Comparison of ENCODE assay signal across 11 mouse cellular contexts in the genomic region with DNA sequence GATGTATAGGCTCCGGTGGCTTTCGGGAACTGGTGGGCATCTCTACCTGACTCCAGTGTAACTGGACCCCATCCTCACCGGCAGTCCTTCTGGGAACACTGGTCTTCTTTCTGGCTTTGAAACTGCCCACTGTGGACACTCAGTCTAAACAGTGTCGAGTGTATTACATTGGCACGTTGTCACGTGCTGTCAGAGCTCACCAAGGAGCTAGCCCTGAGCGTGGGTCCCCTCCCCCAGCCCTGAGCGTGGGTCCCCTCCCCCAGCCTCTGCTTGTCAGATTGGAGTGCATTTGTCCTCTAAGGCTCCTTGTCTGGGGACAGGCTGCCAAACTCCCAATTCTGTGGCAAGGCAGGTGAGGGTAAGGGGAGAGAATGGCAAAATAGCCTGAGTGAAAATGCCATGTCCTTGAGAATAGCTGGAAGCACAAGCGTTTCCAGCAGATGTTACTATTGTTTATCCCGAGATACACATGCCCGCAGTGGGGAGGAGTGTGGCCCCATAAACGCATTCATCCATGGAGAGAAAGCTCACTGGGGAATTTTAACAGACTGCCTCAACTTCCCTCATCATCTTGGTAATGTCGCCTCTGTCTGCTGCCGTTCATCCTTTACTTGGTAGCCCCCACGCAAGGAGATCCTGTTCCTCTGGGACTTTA. TPM values are rescaled to one million over a fixed set of nuclear protein-coding genes. Genes with fewer than 3 reads are reported as not detected.
DNase-seq lines count a peak whose midpoint lies in the region; ATAC-seq and TF ChIP-seq lines count a peak whose summit lies in the region.
"Had no signal": no experiment of that assay in that cellular context is flagged by ENCODE, and none has a peak within 500 bp of the region (broad histone marks: within the 10 kb centered on the region; RNA-seq: fewer than 3 reads in every experiment).

No protein-coding gene starts in this region.

- H3K36me3 ChIP-seq in limb, embryonic 12.5 days = peaks cover 4% of the 10 kb centered on the region; the same call in 1 of the 2 replicates
- H3K36me3 ChIP-seq in limb, embryonic 10.5 days = no peaks in the 10 kb centered on the region
- H3K36me3 ChIP-seq in forebrain, embryonic 15.5 days = no peaks in the 10 kb centered on the region
- H3K36me3 ChIP-seq in heart, postnatal 0 days (replicated peaks; ENCODE audit: control insufficient read depth, insufficient read depth, low read length) = no peaks in the 10 kb centered on the region
- H3K36me3 ChIP-seq in midbrain, embryonic 15.5 days (replicated peaks) = no peaks in the 10 kb centered on the region

- DNase-seq in limb, embryonic 10.5 days (ENCODE audit: low spot score) = no peak
- peak; percentile 40 for DNase-seq in heart, postnatal 0 days (ENCODE audit: low spot score)
- DNase-seq in cerebellum, adult 11-12 months = no peak
- DNase-seq: kidney, postnatal 14 days; left cerebral cortex, postnatal 4 days had no signal

- H3K9me3 ChIP-seq in limb, embryonic 12.5 days = no peaks in the 10 kb centered on the region
- H3K9me3 ChIP-seq in limb, embryonic 10.5 days (replicated peaks) = no peaks in the 10 kb centered on the region
- H3K9me3 ChIP-seq in forebrain, embryonic 15.5 days = no peaks in the 10 kb centered on the region
- H3K9me3 ChIP-seq in heart, postnatal 0 days (replicated peaks; ENCODE audit: control insufficient read depth, low read length) = no peaks in the 10 kb centered on the region
- H3K9me3 ChIP-seq in midbrain, embryonic 15.5 days = no peaks in the 10 kb centered on the region

- H3K4me1 ChIP-seq in limb, embryonic 12.5 days (replicated peaks) = peaks cover 18% of the 10 kb centered on the region
- peaks cover 16% of the 10 kb centered on the region for H3K4me1 ChIP-seq in limb, embryonic 10.5 days
- H3K4me1 ChIP-seq in forebrain, embryonic 15.5 days = peaks cover 15% of the 10 kb centered on the region
- H3K4me1 ChIP-seq in heart, postnatal 0 days (ENCODE audit: control insufficient read depth, insufficient read depth) = peaks cover 16% of the 10 kb centered on the region
- peaks cover 12% of the 10 kb centered on the region for H3K4me1 ChIP-seq in midbrain, embryonic 15.5 days

- no peak; the same call in 1 of the 2 replicates for ATAC-seq in limb, embryonic 12.5 days (ENCODE audit: insufficient number of reproducible peaks, insufficient read depth, low FRiP score, low TSS enrichment, low read depth)
- peak; percentile 84 for ATAC-seq in forebrain, embryonic 15.5 days (replicated peaks)
- peak; percentile 88 for ATAC-seq in heart, postnatal 0 days (ENCODE audit: insufficient read depth, low read depth)
- peak; percentile 91 for ATAC-seq in midbrain, embryonic 15.5 days (replicated peaks)
- no peak for ATAC-seq in erythroid progenitor cell, adult 5-6 weeks (replicated peaks; ENCODE audit: low FRiP score, poor library complexity, severe bottlenecking)

- no peak for TF ChIP-seq CTCF in heart, postnatal 0 days (IDR thresholded peaks at IDR 0.05; ENCODE audit: low read depth)

- peak overlapping the region; percentile 37 for H3K4me2 ChIP-seq in limb, embryonic 12.5 days
- H3K4me2 ChIP-seq in forebrain, embryonic 15.5 days (replicated peaks) = peak overlapping the region; percentile 32
- H3K4me2 ChIP-seq in heart, postnatal 0 days (ENCODE audit: low read depth, low read length) = peak overlapping the region; percentile 37
- no peak overlapping the region for H3K4me2 ChIP-seq in midbrain, embryonic 15.5 days

- no peaks in the 10 kb centered on the region for H3K27me3 ChIP-seq in limb, embryonic 12.5 days
- H3K27me3 ChIP-seq in limb, embryonic 10.5 days (ENCODE audit: low read depth, poor library complexity, severe bottlenecking) = no peaks in the 10 kb centered on the region
- no peaks in the 10 kb centered on the region for H3K27me3 ChIP-seq in forebrain, embryonic 15.5 days
- H3K27me3 ChIP-seq in heart, postnatal 0 days (ENCODE audit: control insufficient read depth, insufficient read depth, low read length) = no peaks in the 10 kb centered on the region
- H3K27me3 ChIP-seq in midbrain, embryonic 15.5 days (replicated peaks) = no peaks in the 10 kb centered on the region

- TF ChIP-seq EP300 in heart, postnatal 0 days (IDR thresholded peaks at IDR 0.05; ENCODE audit: low read depth) = no peak

- H3K27ac ChIP-seq in limb, embryonic 12.5 days = no peak overlapping the region
- H3K27ac ChIP-seq in limb, embryonic 10.5 days = no peak overlapping the region
- H3K27ac ChIP-seq in forebrain, embryonic 15.5 days (replicated peaks) = peak overlapping the region; percentile 72
- H3K27ac ChIP-seq in heart, postnatal 0 days (ENCODE audit: low read depth) = peak overlapping the region; percentile 70
- peak overlapping the region; percentile 65 for H3K27ac ChIP-seq in midbrain, embryonic 15.5 days

- no peak overlapping the region for H3K9ac ChIP-seq in limb, embryonic 12.5 days (replicated peaks)
- no peak overlapping the region; the same call in 1 of the 2 replicates for H3K9ac ChIP-seq in forebrain, embryonic 15.5 days (replicated peaks)
- H3K9ac ChIP-seq in heart, postnatal 0 days (replicated peaks; ENCODE audit: low read depth, low read length) = no peak overlapping the region
- H3K9ac ChIP-seq in midbrain, embryonic 15.5 days = no peak overlapping the region

- WGBS in limb, embryonic 12.5 days = 61% methylated on average over 15 of the region's 15 CpGs
- WGBS in limb, embryonic 10.5 days = 69% methylated on average over 15 of the region's 15 CpGs
- 34% methylated on average over 15 of the region's 15 CpGs for WGBS in forebrain, embryonic 15.5 days
- WGBS in heart, postnatal 0 days = 30% methylated on average over 15 of the region's 15 CpGs
- 43% methylated on average over 15 of the region's 15 CpGs for WGBS in midbrain, embryonic 15.5 days

- H3K4me3 ChIP-seq in limb, embryonic 12.5 days (replicated peaks) = no peak overlapping the region
- no peak overlapping the region for H3K4me3 ChIP-seq in limb, embryonic 10.5 days
- H3K4me3 ChIP-seq in forebrain, embryonic 15.5 days = peak overlapping the region; percentile 12
- H3K4me3 ChIP-seq in heart, postnatal 0 days (ENCODE audit: low read depth, low read length) = 0 out of 2 replicates have a peak overlapping the region, but pooled peaks have one; percentile 2
- no peak overlapping the region for H3K4me3 ChIP-seq in midbrain, embryonic 15.5 days
- H3K4me3 ChIP-seq: erythroblast, embryonic 14.5 days; myocyte had no signal

RNA-seq across cellular contexts. Expression of gene Homer2, which starts 33.8 kb away (rescaled TPM):
- 42.5 and 46.7 TPM in 2 replicates for polyA plus RNA-seq in limb, embryonic 12.5 days (2016; fragmentation: Nextera tagmentation; extraction: Ambion mirVana)
- 14.3 and 23.3 TPM in 2 replicates for polyA plus RNA-seq in limb, embryonic 10.5 days (2016; fragmentation: Nextera tagmentation; extraction: Ambion mirVana)
- polyA plus RNA-seq in forebrain, embryonic 15.5 days (2015; fragmentation: Nextera tagmentation; extraction: Ambion mirVana) = 25.0 and 25.9 TPM in 2 replicates
- 19.5 and 31.8 TPM in 2 replicates for total RNA-seq in heart, postnatal 0 days (2014; rRNA removed; ENCODE audit: low replicate concordance)
- polyA plus RNA-seq in heart, postnatal 0 days (2015; fragmentation: Nextera tagmentation; extraction: Ambion mirVana) = 51.3 and 52.5 TPM in 2 replicates
- polyA plus RNA-seq in midbrain, embryonic 15.5 days (2015; fragmentation: Nextera tagmentation; extraction: Ambion mirVana) = 21.8 and 24.6 TPM in 2 replicates
- 4.6 TPM in 1 of 2 replicates, not detected in the other for total RNA-seq in erythroid progenitor cell, adult 5-6 weeks (2015; ENCODE audit: low replicate concordance)
- total RNA-seq in erythroid progenitor cell, adult 5-6 weeks (2017; ENCODE audit: low replicate concordance) = 1.1 and 1.5 TPM in 2 replicates
- polyA plus RNA-seq: myocyte had no signal

Comparison
In these comparisons a context has a peak if more than half of its experiments do, and no peak if none do; other contexts are left out.
1. ATAC-seq: peak in forebrain, embryonic 15.5 days (single experiment), heart, postnatal 0 days (single experiment) and midbrain, embryonic 15.5 days (single experiment); none in limb, embryonic 12.5 days (single experiment) and erythroid progenitor cell, adult 5-6 weeks (single experiment).
2. H3K27ac ChIP-seq: peak in forebrain, embryonic 15.5 days (single experiment), heart, postnatal 0 days (single experiment) and midbrain, embryonic 15.5 days (single experiment); none in limb, embryonic 12.5 days (single experiment) and limb, embryonic 10.5 days (single experiment).
3. H3K4me3 ChIP-seq: peak in forebrain, embryonic 15.5 days (single experiment) and heart, postnatal 0 days (single experiment); none in limb, embryonic 12.5 days (single experiment), limb, embryonic 10.5 days (single experiment) and midbrain, embryonic 15.5 days (single experiment).